Mouse (Mus musculus): ENCODE measurements at regions not wholly inside any gene's neighbourhood (a gene's known extent, or its start where the extent isn't known, plus 50 kb on each side); places are given as distances from the start of the nearest gene placed in this dataset.

- WGBS, result 14% methylated on average over 5 of the region's 5 CpGs
- no peak overlapping the region for H3K4me3 ChIP-seq (replicated peaks)
- H3K4me1 ChIP-seq, result peaks cover 17% of the 10 kb centered on the region
- H3K27me3 ChIP-seq, result no peaks in the 10 kb centered on the region
- no peak overlapping the region for H3K4me2 ChIP-seq
- no peaks in the 10 kb centered on the region for H3K9me3 ChIP-seq (replicated peaks)
- no peak overlapping the region for H3K27ac ChIP-seq
- peak; percentile 54; the same call in 1 of the 2 replicates for ATAC-seq (replicated peaks; ENCODE audit: low FRiP score)
- H3K36me3 ChIP-seq, result no peaks in the 10 kb centered on the region
- no peak overlapping the region for H3K9ac ChIP-seq
Measured at GRCm38 (mm10) chr1:107917037-107917436, 327.2 kb downstream of the Serpinb8 start.

- Histone ChIP-seq H3K36me3 (no peaks in the 10 kb centered on the region), H3K4me2 (no peak overlapping the region), H3K4me1 (no peaks in the 10 kb centered on the region), H3K4me3 (replicated peaks) (no peak overlapping the region), H3K27me3 (no peaks in the 10 kb centered on the region), H3K9ac (no peak overlapping the region), H3K27ac (no peak overlapping the region), H3K9me3 (replicated peaks) (no peaks in the 10 kb centered on the region)
- 60% methylated on average over 5 of the region's 5 CpGs for WGBS
- no peak for ATAC-seq (replicated peaks; ENCODE audit: low FRiP score)
Measured at GRCm38 (mm10) chr1:107941601-107942270, 351.9 kb downstream of the Serpinb8 start.

- H3K36me3 ChIP-seq, result no peaks in the 10 kb centered on the region
- no peak overlapping the region for H3K9ac ChIP-seq
- no peak for ATAC-seq (replicated peaks; ENCODE audit: low FRiP score)
- H3K9me3 ChIP-seq (replicated peaks), result no peaks in the 10 kb centered on the region
- H3K4me2 ChIP-seq, result no peak overlapping the region
- H3K4me1 ChIP-seq, result no peaks in the 10 kb centered on the region
- no peaks in the 10 kb centered on the region for H3K27me3 ChIP-seq
- H3K4me3 ChIP-seq (replicated peaks), result no peak overlapping the region
- no peak overlapping the region for H3K27ac ChIP-seq
- 76% methylated on average over 1 of the region's 1 CpGs for WGBS
Measured at GRCm38 (mm10) chr1:107946204-107946939, 356.6 kb downstream of the Serpinb8 start.

GRCm38 (mm10) chr1:107950396-107950795 lies 360.6 kb downstream of the Serpinb8 start:
- no peaks in the 10 kb centered on the region for H3K9me3 ChIP-seq (replicated peaks)
- no peaks in the 10 kb centered on the region for H3K36me3 ChIP-seq
- ATAC-seq (replicated peaks; ENCODE audit: low FRiP score), result no peak
- 74% methylated on average over 2 of the region's 2 CpGs for WGBS
- no peak overlapping the region for H3K4me2 ChIP-seq
- no peak overlapping the region for H3K9ac ChIP-seq
- no peak overlapping the region for H3K4me3 ChIP-seq (replicated peaks)
- no peaks in the 10 kb centered on the region for H3K27me3 ChIP-seq
- no peaks in the 10 kb centered on the region for H3K4me1 ChIP-seq
- no peak overlapping the region for H3K27ac ChIP-seq

GRCm38 (mm10) chr1:107961009-107961408 lies 371.2 kb downstream of the Serpinb8 start:
- Histone ChIP-seq H3K4me3 (replicated peaks) (no peak overlapping the region), H3K27me3 (no peaks in the 10 kb centered on the region), H3K4me2 (no peak overlapping the region), H3K9ac (no peak overlapping the region), H3K9me3 (replicated peaks) (no peaks in the 10 kb centered on the region), H3K36me3 (no peaks in the 10 kb centered on the region), H3K27ac (no peak overlapping the region), H3K4me1 (no peaks in the 10 kb centered on the region)
- no peak for ATAC-seq (replicated peaks; ENCODE audit: low FRiP score)

- no peaks in the 10 kb centered on the region for H3K4me1 ChIP-seq
- no peaks in the 10 kb centered on the region for H3K9me3 ChIP-seq (replicated peaks)
- ATAC-seq (replicated peaks; ENCODE audit: low FRiP score), result no peak
- H3K27ac ChIP-seq, result no peak overlapping the region
- no peak overlapping the region for H3K9ac ChIP-seq
- H3K27me3 ChIP-seq, result no peaks in the 10 kb centered on the region
- H3K36me3 ChIP-seq, result no peaks in the 10 kb centered on the region
- WGBS, result 65% methylated on average over 8 of the region's 8 CpGs
- H3K4me2 ChIP-seq, result no peak overlapping the region
- no peak overlapping the region for H3K4me3 ChIP-seq (replicated peaks)
Measured at GRCm38 (mm10) chr1:107975626-107976335, 386.0 kb downstream of the Serpinb8 start.

- Histone ChIP-seq H3K9ac (no peak overlapping the region), H3K4me3 (replicated peaks) (no peak overlapping the region), H3K27ac (no peak overlapping the region), H3K36me3 (no peaks in the 10 kb centered on the region), H3K4me2 (no peak overlapping the region), H3K9me3 (replicated peaks) (no peaks in the 10 kb centered on the region), H3K4me1 (no peaks in the 10 kb centered on the region), H3K27me3 (no peaks in the 10 kb centered on the region)
- ATAC-seq (replicated peaks; ENCODE audit: low FRiP score), result no peak
- 70% methylated on average over 2 of the region's 2 CpGs for WGBS
Measured at GRCm38 (mm10) chr1:107977686-107978085, 387.9 kb downstream of the Serpinb8 start.

GRCm38 (mm10) chr1:107978411-107978810 lies 388.6 kb downstream of the Serpinb8 start:
- Histone ChIP-seq H3K9ac (no peak overlapping the region), H3K4me2 (no peak overlapping the region), H3K27ac (no peak overlapping the region), H3K4me1 (no peaks in the 10 kb centered on the region), H3K36me3 (no peaks in the 10 kb centered on the region), H3K4me3 (replicated peaks) (no peak overlapping the region), H3K27me3 (no peaks in the 10 kb centered on the region), H3K9me3 (replicated peaks) (no peaks in the 10 kb centered on the region)
- no peak for ATAC-seq (replicated peaks; ENCODE audit: low FRiP score)
- WGBS, result 30% methylated on average over 5 of the region's 5 CpGs

- Histone ChIP-seq H3K4me3 (replicated peaks) (no peak overlapping the region), H3K4me1 (no peaks in the 10 kb centered on the region), H3K36me3 (no peaks in the 10 kb centered on the region), H3K9ac (no peak overlapping the region), H3K9me3 (replicated peaks) (no peaks in the 10 kb centered on the region), H3K27ac (no peak overlapping the region), H3K4me2 (no peak overlapping the region), H3K27me3 (no peaks in the 10 kb centered on the region)
- 90% methylated on average over 2 of the region's 2 CpGs for WGBS
- no peak for ATAC-seq (replicated peaks; ENCODE audit: low FRiP score)
Measured at GRCm38 (mm10) chr1:107985646-107986045, 395.8 kb downstream of the Serpinb8 start.

- Histone ChIP-seq H3K9me3 (replicated peaks) (no peaks in the 10 kb centered on the region), H3K27me3 (no peaks in the 10 kb centered on the region), H3K4me3 (replicated peaks) (no peak overlapping the region), H3K4me1 (no peaks in the 10 kb centered on the region), H3K4me2 (no peak overlapping the region), H3K36me3 (no peaks in the 10 kb centered on the region), H3K9ac (no peak overlapping the region), H3K27ac (no peak overlapping the region)
- WGBS, result 61% methylated on average over 4 of the region's 4 CpGs
- ATAC-seq (replicated peaks; ENCODE audit: low FRiP score), result no peak
Measured at GRCm38 (mm10) chr1:107988076-107988475, 398.3 kb downstream of the Serpinb8 start.

- WGBS, result 91% methylated on average over 4 of the region's 4 CpGs
- Histone ChIP-seq H3K9ac (no peak overlapping the region), H3K4me3 (replicated peaks) (no peak overlapping the region), H3K27me3 (no peaks in the 10 kb centered on the region), H3K4me2 (no peak overlapping the region), H3K36me3 (no peaks in the 10 kb centered on the region), H3K4me1 (no peaks in the 10 kb centered on the region), H3K27ac (no peak overlapping the region), H3K9me3 (replicated peaks) (no peaks in the 10 kb centered on the region)
- ATAC-seq (replicated peaks; ENCODE audit: low FRiP score), result no peak
Measured at GRCm38 (mm10) chr1:107993013-107993412, 403.2 kb downstream of the Serpinb8 start.

GRCm38 (mm10) chr1:108023721-108024353 lies 434.0 kb downstream of the Serpinb8 start:
- no peak overlapping the region for H3K4me3 ChIP-seq (replicated peaks)
- H3K36me3 ChIP-seq, result no peaks in the 10 kb centered on the region
- no peaks in the 10 kb centered on the region for H3K4me1 ChIP-seq
- no peak overlapping the region for H3K9ac ChIP-seq
- no peaks in the 10 kb centered on the region for H3K9me3 ChIP-seq (replicated peaks)
- no peak for ATAC-seq (replicated peaks; ENCODE audit: low FRiP score)
- H3K27me3 ChIP-seq, result no peaks in the 10 kb centered on the region
- no peak overlapping the region for H3K4me2 ChIP-seq
- H3K27ac ChIP-seq, result no peak overlapping the region
- WGBS, result 80% methylated on average over 5 of the region's 5 CpGs
